Mouse (Mus musculus): ENCODE measurements around the gene Rpap2. TPM values are rescaled to one million over a fixed set of nuclear protein-coding genes. Genes with fewer than 3 reads are reported as not detected.
A peak's percentile ranks its signal among the peaks of the same experiment; 100 is the strongest.

The Rpap2 gene
- polyA plus RNA-seq, 1 experiment from 2014 or later = 27.6 TPM

- DNase-seq = no peak
- Histone ChIP-seq H3K4me2 (ENCODE audit: low read length) (no peak overlapping the region), H3K9ac (replicated peaks; ENCODE audit: low read length) (no peak overlapping the region), H3K9me3 (ENCODE audit: control insufficient read depth, low read length) (no peaks in the 10 kb centered on the region), H3K27ac (replicated peaks; ENCODE audit: low read depth, low read length) (no peak overlapping the region), H3K27me3 (ENCODE audit: control insufficient read depth, insufficient read depth, low read length) (no peaks in the 10 kb centered on the region), H3K4me1 (ENCODE audit: control insufficient read depth, insufficient read depth, low read length) (no peaks in the 10 kb centered on the region), H3K4me3 (replicated peaks; ENCODE audit: low read depth, low read length) (no peak overlapping the region), H3K36me3 (ENCODE audit: control insufficient read depth, insufficient read depth, low read length) (no peaks in the 10 kb centered on the region)
- WGBS = 94% methylated on average over 1 of the region's 1 CpGs
- ATAC-seq (ENCODE audit: low FRiP score, low TSS enrichment) = no peak
Observed at GRCm38 (mm10) chr5:107650427-107650826, 53.3 kb downstream of the Rpap2 start.

- 90% methylated on average over 4 of the region's 4 CpGs for WGBS
- Histone ChIP-seq H3K4me2 (ENCODE audit: low read length) (no peak overlapping the region), H3K4me1 (ENCODE audit: control insufficient read depth, insufficient read depth, low read length) (no peaks in the 10 kb centered on the region), H3K4me3 (replicated peaks; ENCODE audit: low read depth, low read length) (no peak overlapping the region), H3K9ac (replicated peaks; ENCODE audit: low read length) (no peak overlapping the region), H3K27me3 (ENCODE audit: control insufficient read depth, insufficient read depth, low read length) (no peaks in the 10 kb centered on the region), H3K9me3 (ENCODE audit: control insufficient read depth, low read length) (no peaks in the 10 kb centered on the region), H3K36me3 (ENCODE audit: control insufficient read depth, insufficient read depth, low read length) (no peaks in the 10 kb centered on the region), H3K27ac (replicated peaks; ENCODE audit: low read depth, low read length) (no peak overlapping the region)
- no peak for ATAC-seq (ENCODE audit: low FRiP score, low TSS enrichment)
- no peak for DNase-seq
Observed at GRCm38 (mm10) chr5:107652055-107652660, 55.0 kb downstream of the Rpap2 start.

- no peak overlapping the region for H3K9ac ChIP-seq (replicated peaks; ENCODE audit: low read length)
- H3K36me3 ChIP-seq (ENCODE audit: control insufficient read depth, insufficient read depth, low read length) = no peaks in the 10 kb centered on the region
- no peak overlapping the region for H3K4me3 ChIP-seq (replicated peaks; ENCODE audit: low read depth, low read length)
- H3K4me2 ChIP-seq (ENCODE audit: low read length) = no peak overlapping the region
- no peaks in the 10 kb centered on the region for H3K27me3 ChIP-seq (ENCODE audit: control insufficient read depth, insufficient read depth, low read length)
- 73% methylated on average over 5 of the region's 5 CpGs for WGBS
- H3K9me3 ChIP-seq (ENCODE audit: control insufficient read depth, low read length) = no peaks in the 10 kb centered on the region
- ATAC-seq (ENCODE audit: low FRiP score, low TSS enrichment) (no peak), DNase-seq (no peak)
- no peak overlapping the region for H3K27ac ChIP-seq (replicated peaks; ENCODE audit: low read depth, low read length)
- H3K4me1 ChIP-seq (ENCODE audit: control insufficient read depth, insufficient read depth, low read length) = no peaks in the 10 kb centered on the region
Observed at GRCm38 (mm10) chr5:107678392-107678791, 81.2 kb downstream of the Rpap2 start.

- WGBS = 89% methylated on average over 5 of the region's 5 CpGs
- ATAC-seq (ENCODE audit: low FRiP score, low TSS enrichment) (no peak), DNase-seq (no peak)
- Histone ChIP-seq H3K36me3 (ENCODE audit: control insufficient read depth, insufficient read depth, low read length) (no peaks in the 10 kb centered on the region), H3K4me1 (ENCODE audit: control insufficient read depth, insufficient read depth, low read length) (no peaks in the 10 kb centered on the region), H3K4me3 (replicated peaks; ENCODE audit: low read depth, low read length) (no peak overlapping the region), H3K27ac (replicated peaks; ENCODE audit: low read depth, low read length) (no peak overlapping the region), H3K9ac (replicated peaks; ENCODE audit: low read length) (no peak overlapping the region), H3K9me3 (ENCODE audit: control insufficient read depth, low read length) (no peaks in the 10 kb centered on the region), H3K27me3 (ENCODE audit: control insufficient read depth, insufficient read depth, low read length) (no peaks in the 10 kb centered on the region), H3K4me2 (ENCODE audit: low read length) (no peak overlapping the region)
Observed at GRCm38 (mm10) chr5:107681300-107681699, 84.1 kb downstream of the Rpap2 start.

- H3K4me3 ChIP-seq (replicated peaks; ENCODE audit: low read depth, low read length) = no peak overlapping the region
- no peaks in the 10 kb centered on the region for H3K36me3 ChIP-seq (ENCODE audit: control insufficient read depth, insufficient read depth, low read length)
- WGBS = 86% methylated on average over 2 of the region's 2 CpGs
- no peak overlapping the region for H3K4me2 ChIP-seq (ENCODE audit: low read length)
- no peaks in the 10 kb centered on the region for H3K9me3 ChIP-seq (ENCODE audit: control insufficient read depth, low read length)
- H3K9ac ChIP-seq (replicated peaks; ENCODE audit: low read length) = no peak overlapping the region
- ATAC-seq (ENCODE audit: low FRiP score, low TSS enrichment) = no peak
- no peaks in the 10 kb centered on the region for H3K27me3 ChIP-seq (ENCODE audit: control insufficient read depth, insufficient read depth, low read length)
- DNase-seq = peak; percentile 11
- H3K4me1 ChIP-seq (ENCODE audit: control insufficient read depth, insufficient read depth, low read length) = no peaks in the 10 kb centered on the region; the same call in 1 of the 2 replicates
- H3K27ac ChIP-seq (replicated peaks; ENCODE audit: low read depth, low read length) = no peak overlapping the region
Observed at GRCm38 (mm10) chr5:107684380-107684779, 87.2 kb downstream of the Rpap2 start.

- Histone ChIP-seq H3K4me3 (replicated peaks; ENCODE audit: low read depth, low read length) (no peak overlapping the region), H3K9ac (replicated peaks; ENCODE audit: low read length) (no peak overlapping the region), H3K9me3 (ENCODE audit: control insufficient read depth, low read length) (no peaks in the 10 kb centered on the region), H3K36me3 (ENCODE audit: control insufficient read depth, insufficient read depth, low read length) (no peaks in the 10 kb centered on the region), H3K27me3 (ENCODE audit: control insufficient read depth, insufficient read depth, low read length) (no peaks in the 10 kb centered on the region), H3K27ac (replicated peaks; ENCODE audit: low read depth, low read length) (no peak overlapping the region), H3K4me1 (ENCODE audit: control insufficient read depth, insufficient read depth, low read length) (no peaks in the 10 kb centered on the region; the same call in 1 of the 2 replicates), H3K4me2 (ENCODE audit: low read length) (no peak overlapping the region)
- DNase-seq (no peak), ATAC-seq (ENCODE audit: low FRiP score, low TSS enrichment) (no peak)
- 93% methylated on average over 5 of the region's 5 CpGs for WGBS
Observed at GRCm38 (mm10) chr5:107687161-107687560, 90.0 kb downstream of the Rpap2 start.

GRCm38 (mm10) chr5:107687592-107688498, 90.7 kb downstream of the Rpap2 start:
- Histone ChIP-seq H3K4me2 (ENCODE audit: low read length) (peak overlapping the region; percentile 62), H3K4me1 (ENCODE audit: control insufficient read depth, insufficient read depth, low read length) (no peaks in the 10 kb centered on the region; the same call in 1 of the 2 replicates), H3K9me3 (ENCODE audit: control insufficient read depth, low read length) (no peaks in the 10 kb centered on the region), H3K27me3 (ENCODE audit: control insufficient read depth, insufficient read depth, low read length) (no peaks in the 10 kb centered on the region), H3K4me3 (replicated peaks; ENCODE audit: low read depth, low read length) (peak overlapping the region; percentile 53), H3K27ac (replicated peaks; ENCODE audit: low read depth, low read length) (peak overlapping the region; percentile 16; the same call in 1 of the 2 replicates), H3K9ac (replicated peaks; ENCODE audit: low read length) (peak overlapping the region; percentile 59), H3K36me3 (ENCODE audit: control insufficient read depth, insufficient read depth, low read length) (no peaks in the 10 kb centered on the region)
- 16% methylated on average over 46 of the region's 46 CpGs for WGBS
- DNase-seq (peak; percentile 92), ATAC-seq (ENCODE audit: low FRiP score, low TSS enrichment) (peak; percentile 93)

GRCm38 (mm10) chr5:107688499-107688866, 91.3 kb downstream of the Rpap2 start:
- Histone ChIP-seq H3K4me2 (ENCODE audit: low read length) (peak overlapping the region; percentile 62), H3K27ac (replicated peaks; ENCODE audit: low read depth, low read length) (peak overlapping the region; percentile 16; the same call in 1 of the 2 replicates), H3K9ac (replicated peaks; ENCODE audit: low read length) (peak overlapping the region; percentile 59), H3K36me3 (ENCODE audit: control insufficient read depth, insufficient read depth, low read length) (no peaks in the 10 kb centered on the region), H3K9me3 (ENCODE audit: control insufficient read depth, low read length) (no peaks in the 10 kb centered on the region), H3K4me1 (ENCODE audit: control insufficient read depth, insufficient read depth, low read length) (no peaks in the 10 kb centered on the region; the same call in 1 of the 2 replicates), H3K4me3 (replicated peaks; ENCODE audit: low read depth, low read length) (peak overlapping the region; percentile 53), H3K27me3 (ENCODE audit: control insufficient read depth, insufficient read depth, low read length) (no peaks in the 10 kb centered on the region)
- 27% methylated on average over 9 of the region's 9 CpGs for WGBS
- ATAC-seq (ENCODE audit: low FRiP score, low TSS enrichment) (no peak), DNase-seq (no peak)

Measured in midbrain, embryonic 14.5 days (tissue).